ENCODE assay signal across 14 mouse cellular contexts in genomic region chr6:140682829-140683228, GRCm38 (mm10). TPM values are rescaled to one million over a fixed set of nuclear protein-coding genes. Genes with fewer than 3 reads are reported as not detected.
DNase-seq lines count a peak whose midpoint lies in the region; ATAC-seq and TF ChIP-seq lines count a peak whose summit lies in the region.
"Had no signal": no experiment of that assay in that cellular context is flagged by ENCODE, and none has a peak within 500 bp of the region (broad histone marks: within the 10 kb centered on the region; RNA-seq: fewer than 3 reads in every experiment).

No protein-coding gene starts in this region.

- TF ChIP-seq CTCF in lung, adult 2 months (IDR thresholded peaks at IDR 0.05; ENCODE audit: insufficient read depth, low read length) = no peak

- no peaks in the 10 kb centered on the region for H3K27me3 ChIP-seq in heart, embryonic 11.5 days (ENCODE audit: control insufficient read depth, insufficient read depth, low read length)
- no peaks in the 10 kb centered on the region for H3K27me3 ChIP-seq in lung, embryonic 16.5 days (ENCODE audit: control insufficient read depth, insufficient read depth, low read depth, low read length)
- H3K27me3 ChIP-seq in limb, embryonic 13.5 days = no peaks in the 10 kb centered on the region
- no peaks in the 10 kb centered on the region for H3K27me3 ChIP-seq in stomach, embryonic 15.5 days (replicated peaks)

- no peak overlapping the region for H3K4me2 ChIP-seq in heart, embryonic 11.5 days
- H3K4me2 ChIP-seq in lung, embryonic 16.5 days (ENCODE audit: low read depth, low read length) = no peak overlapping the region
- 0 out of 2 replicates have a peak overlapping the region, but pooled peaks have one; percentile 21 for H3K4me2 ChIP-seq in limb, embryonic 13.5 days (replicated peaks)
- no peak overlapping the region for H3K4me2 ChIP-seq in stomach, embryonic 15.5 days
- H3K4me2 ChIP-seq: liver, embryonic 11.5 days had no signal

- DNase-seq in heart, postnatal 25 days (ENCODE audit: low spot score) = no peak
- DNase-seq in lung, adult 2 months = no peak
- no peak for DNase-seq in thymus, postnatal 36 days
- no peak for DNase-seq in left cerebral cortex, postnatal 10 days (ENCODE audit: extremely low spot score in 1 of 2, low spot score in 2 of 2)
- DNase-seq: heart, adult 2 months; midbrain, embryonic 14.5 days had no signal

- 0 out of 2 replicates have a peak overlapping the region, but pooled peaks have one; percentile 5 for H3K27ac ChIP-seq in heart, embryonic 11.5 days (ENCODE audit: low read depth, low read length)
- no peak overlapping the region for H3K27ac ChIP-seq in lung, embryonic 16.5 days (ENCODE audit: low read length)
- H3K27ac ChIP-seq in limb, embryonic 13.5 days = peak overlapping the region; percentile 70
- no peak overlapping the region for H3K27ac ChIP-seq in stomach, embryonic 15.5 days
- H3K27ac ChIP-seq: heart, adult 2 months had no signal

- ATAC-seq in heart, embryonic 11.5 days (replicated peaks; ENCODE audit: insufficient number of reproducible peaks, low FRiP score, low TSS enrichment) = peak; percentile 36; the same call in 1 of the 2 replicates
- ATAC-seq in lung, embryonic 16.5 days (ENCODE audit: low read depth) = peak; percentile 49; the same call in 1 of the 2 replicates
- no peak; the same call in 1 of the 2 replicates for ATAC-seq in limb, embryonic 13.5 days (ENCODE audit: low FRiP score, low read depth)
- 0 out of 2 replicates have a peak, but pooled peaks have one; percentile 28 for ATAC-seq in stomach, embryonic 15.5 days (ENCODE audit: insufficient read depth, low FRiP score, low read depth)
- ATAC-seq: forebrain, embryonic 14.5 days had no signal

- TF ChIP-seq POLR2A in lung, adult 2 months (IDR thresholded peaks at IDR 0.05; ENCODE audit: borderline replicate concordance, extremely low read depth, low read depth, low read length) = no peak

- 29% methylated on average over 13 of the region's 13 CpGs for WGBS in heart, embryonic 11.5 days (ENCODE audit: insufficient replicate concordance)
- 31% methylated on average over 13 of the region's 13 CpGs for WGBS in lung, embryonic 16.5 days
- WGBS in lung, adult 2 months = 44% methylated on average over 13 of the region's 13 CpGs
- WGBS in limb, embryonic 13.5 days = 33% methylated on average over 13 of the region's 13 CpGs
- WGBS in stomach, embryonic 15.5 days = 38% methylated on average over 13 of the region's 13 CpGs

- H3K36me3 ChIP-seq in heart, embryonic 11.5 days (ENCODE audit: control insufficient read depth, insufficient read depth, low read length) = no peaks in the 10 kb centered on the region
- no peaks in the 10 kb centered on the region for H3K36me3 ChIP-seq in lung, embryonic 16.5 days (ENCODE audit: control insufficient read depth, insufficient read depth, low read length)
- H3K36me3 ChIP-seq in limb, embryonic 13.5 days = no peaks in the 10 kb centered on the region
- no peaks in the 10 kb centered on the region for H3K36me3 ChIP-seq in stomach, embryonic 15.5 days

- no peak overlapping the region for H3K4me3 ChIP-seq in heart, embryonic 11.5 days (ENCODE audit: low read depth, low read length)
- H3K4me3 ChIP-seq in lung, embryonic 16.5 days (ENCODE audit: low read length) = no peak overlapping the region
- H3K4me3 ChIP-seq in lung, adult 2 months (replicated peaks; ENCODE audit: extremely low read depth, low read depth, low read length) = no peak overlapping the region
- H3K4me3 ChIP-seq in limb, embryonic 13.5 days = no peak overlapping the region
- no peak overlapping the region for H3K4me3 ChIP-seq in stomach, embryonic 15.5 days (replicated peaks)
- H3K4me3 ChIP-seq: heart, adult 2 months had no signal

- H3K4me1 ChIP-seq in heart, embryonic 11.5 days (ENCODE audit: control insufficient read depth, insufficient read depth, low read length) = peaks cover 16% of the 10 kb centered on the region; the same call in 1 of the 2 replicates
- peaks cover 7% of the 10 kb centered on the region for H3K4me1 ChIP-seq in lung, embryonic 16.5 days (replicated peaks; ENCODE audit: control insufficient read depth, insufficient read depth, low read length)
- H3K4me1 ChIP-seq in lung, adult 2 months (ENCODE audit: control insufficient read depth, insufficient read depth, low read length) = no peaks in the 10 kb centered on the region
- peaks cover 49% of the 10 kb centered on the region for H3K4me1 ChIP-seq in limb, embryonic 13.5 days
- H3K4me1 ChIP-seq in stomach, embryonic 15.5 days = 0 out of 2 replicates have a peak, but pooled peaks cover 5% of the 10 kb centered on the region

- H3K9ac ChIP-seq in heart, embryonic 11.5 days (ENCODE audit: low read depth, low read length) = no peak overlapping the region
- no peak overlapping the region for H3K9ac ChIP-seq in lung, embryonic 16.5 days (ENCODE audit: low read length)
- H3K9ac ChIP-seq in limb, embryonic 13.5 days = no peak overlapping the region
- H3K9ac ChIP-seq in stomach, embryonic 15.5 days = no peak overlapping the region

- H3K9me3 ChIP-seq in heart, embryonic 11.5 days (replicated peaks; ENCODE audit: control insufficient read depth, low read length) = no peaks in the 10 kb centered on the region
- H3K9me3 ChIP-seq in lung, embryonic 16.5 days (ENCODE audit: control insufficient read depth, low read length) = no peaks in the 10 kb centered on the region
- H3K9me3 ChIP-seq in limb, embryonic 13.5 days = no peaks in the 10 kb centered on the region
- no peaks in the 10 kb centered on the region for H3K9me3 ChIP-seq in stomach, embryonic 15.5 days

- intact Hi-C loops in heart, postnatal 25 days (cut with DNase I) = no loop called here
- intact Hi-C loops in left cerebral cortex, postnatal 10 days (cut with DNase I) = no loop called here

RNA-seq across cellular contexts. Expression of gene Gm11077, which starts 46.3 kb away (rescaled TPM):
- not detected in 2 replicates for polyA plus RNA-seq in heart, embryonic 11.5 days (2014; fragmentation: Nextera tagmentation; extraction: Ambion mirVana)
- total RNA-seq in heart, postnatal 25 days (2021) = not detected
- not detected in 2 replicates for polyA plus RNA-seq in lung, embryonic 16.5 days (2015; fragmentation: Nextera tagmentation; extraction: Ambion mirVana)
- not detected in 2 replicates for polyA plus RNA-seq in lung, adult 2 months (2012; rRNA removed)
- polyA plus RNA-seq in limb, embryonic 13.5 days (2015; fragmentation: Nextera tagmentation; extraction: Ambion mirVana) = not detected in 2 replicates
- polyA plus RNA-seq in stomach, embryonic 15.5 days (2015; fragmentation: Nextera tagmentation; extraction: Ambion mirVana) = not detected in 2 replicates
- total RNA-seq in left cerebral cortex, postnatal 10 days (2021) = not detected
- total RNA-seq: heart, adult 2 months had no signal
- polyA plus RNA-seq: C2C12; forebrain, embryonic 14.5 days; heart, adult 2 months; large intestine, adult 2 months; liver, embryonic 11.5 days; midbrain, embryonic 14.5 days had no signal

Comparison
In these comparisons a context has a peak if more than half of its experiments do, and no peak if none do; other contexts are left out.
1. H3K27ac ChIP-seq: peak in heart, embryonic 11.5 days (single experiment) and limb, embryonic 13.5 days (single experiment); none in lung, embryonic 16.5 days (single experiment) and stomach, embryonic 15.5 days (single experiment).